Mouse (Mus musculus) adrenal gland, postnatal 25 days (tissue): ENCODE results near the gene Rtl8a. TPM values are rescaled to one million over a fixed set of nuclear protein-coding genes. Genes with fewer than 3 reads are reported as not detected.

ENCODE experiments used
- total RNA-seq: library from RNA; stranded (reverse); gene quantifications from 2 replicates; pipeline ENCODE4 v1.2.3, GENCODE M21; 2021

Gene Rtl8a
- total RNA-seq, 1 experiment from 2014 or later: 141 TPM

Other genes starting within 250 kb of the Rtl8a start
- gene Etd, start 208.8 kb downstream of the Rtl8a start, total RNA-seq: not detected in 2 replicates
- 119 and 126 TPM in 2 replicates for gene Rtl8c, start 35.6 kb downstream of the Rtl8a start, total RNA-seq
- not detected in 2 replicates for gene Gm14597, start 34.7 kb downstream of the Rtl8a start, total RNA-seq
- gene Rtl8b, start 26.7 kb upstream of the Rtl8a start, total RNA-seq: 79.2 and 90.0 TPM in 2 replicates
- gene 4930502E18Rik, start 81.1 kb upstream of the Rtl8a start, total RNA-seq: not detected in 2 replicates
- gene 1700013H16Rik, start 114.1 kb upstream of the Rtl8a start, total RNA-seq: not detected in 2 replicates
- not detected in 2 replicates for gene Zfp36l3, start 132.7 kb upstream of the Rtl8a start, total RNA-seq
- 0.88 TPM in 1 of 2 replicates, not detected in the other for gene Xlr, start 154.0 kb upstream of the Rtl8a start, total RNA-seq